Comparison of ENCODE assay signal across 17 mouse cellular contexts in genomic region chr15:30827424-30828263, GRCm38 (mm10).
DNase-seq lines count a peak whose midpoint lies in the region; ATAC-seq and TF ChIP-seq lines count a peak whose summit lies in the region.
"Had no signal": no experiment of that assay in that cellular context is flagged by ENCODE, and none has a peak within 500 bp of the region (broad histone marks: within the 10 kb centered on the region; RNA-seq: fewer than 3 reads in every experiment).

No protein-coding gene starts in this region.

- ATAC-seq in hindbrain, embryonic 15.5 days (ENCODE audit: low FRiP score, low read depth), result peak; percentile 69
- peak; percentile 35; the same call in 1 of the 2 replicates for ATAC-seq in midbrain, embryonic 11.5 days (ENCODE audit: low FRiP score)
- ATAC-seq in lung, postnatal 0 days, result no peak
- ATAC-seq: inflammation-experienced regulatory T-cells, adult 6 months had no signal

- WGBS in hindbrain, embryonic 15.5 days, result 66% methylated on average over 17 of the region's 17 CpGs
- 79% methylated on average over 17 of the region's 17 CpGs for WGBS in midbrain, embryonic 11.5 days
- WGBS in lung, postnatal 0 days, result 83% methylated on average over 17 of the region's 17 CpGs

- peak; percentile 22 to 37 for DNase-seq in left cerebral cortex, postnatal 14 days (ENCODE audit: low spot score in 2 of 2)
- no peak for DNase-seq in left cerebral cortex, adult 11 months (ENCODE audit: low spot score)
- DNase-seq in midbrain, embryonic 11.5 days (ENCODE audit: low spot score, missing footprints), result no peak
- DNase-seq in retina, postnatal 1 day, result no peak
- DNase-seq in B cell, adult 2 months, result no peak
- no peak for DNase-seq in lung, postnatal 0 days (ENCODE audit: low spot score)
- no peak for DNase-seq in spleen, postnatal 14 days (ENCODE audit: low spot score in 2 of 2)
- DNase-seq: cerebellum, adult 9-11 months; kidney, postnatal 10 days; liver, embryonic 13.5 days; lung, postnatal 14 days; thymus, adult 18-20 months had no signal

- H3K9ac ChIP-seq in hindbrain, embryonic 15.5 days, result no peak overlapping the region
- H3K9ac ChIP-seq in midbrain, embryonic 11.5 days (ENCODE audit: low read length), result no peak overlapping the region
- no peak overlapping the region for H3K9ac ChIP-seq in lung, postnatal 0 days (replicated peaks; ENCODE audit: low read depth)
- H3K9ac ChIP-seq: heart, embryonic 15.5 days; liver, embryonic 13.5 days had no signal

- H3K36me3 ChIP-seq in hindbrain, embryonic 15.5 days, result no peaks in the 10 kb centered on the region
- H3K36me3 ChIP-seq in midbrain, embryonic 11.5 days (ENCODE audit: control insufficient read depth, insufficient read depth, low read length), result no peaks in the 10 kb centered on the region
- H3K36me3 ChIP-seq in lung, postnatal 0 days (ENCODE audit: insufficient read depth, low read length), result no peaks in the 10 kb centered on the region
- H3K36me3 ChIP-seq: embryonic facial prominence, embryonic 10.5 days; G1E; heart, embryonic 15.5 days; liver, embryonic 13.5 days had no signal

- H3K4me1 ChIP-seq in hindbrain, embryonic 15.5 days (replicated peaks), result peaks cover 8% of the 10 kb centered on the region; the same call in 1 of the 2 replicates
- H3K4me1 ChIP-seq in midbrain, embryonic 11.5 days (ENCODE audit: control insufficient read depth, insufficient read depth, low read length), result no peaks in the 10 kb centered on the region
- H3K4me1 ChIP-seq in lung, postnatal 0 days (ENCODE audit: insufficient read depth, low read depth, low read length), result no peaks in the 10 kb centered on the region
- H3K4me1 ChIP-seq: heart, embryonic 15.5 days; liver, embryonic 13.5 days had no signal

- no peaks in the 10 kb centered on the region for H3K27me3 ChIP-seq in hindbrain, embryonic 15.5 days
- no peaks in the 10 kb centered on the region for H3K27me3 ChIP-seq in midbrain, embryonic 11.5 days (ENCODE audit: control insufficient read depth, insufficient read depth, low read length)
- H3K27me3 ChIP-seq in lung, postnatal 0 days (replicated peaks; ENCODE audit: insufficient read depth, low read length), result no peaks in the 10 kb centered on the region
- H3K27me3 ChIP-seq: heart, embryonic 15.5 days; liver, embryonic 13.5 days had no signal

- peak overlapping the region; percentile 64; the same call in 1 of the 2 replicates for H3K27ac ChIP-seq in hindbrain, embryonic 15.5 days (replicated peaks)
- H3K27ac ChIP-seq in midbrain, embryonic 11.5 days (ENCODE audit: low read depth, low read length), result no peak overlapping the region
- no peak overlapping the region for H3K27ac ChIP-seq in lung, postnatal 0 days (ENCODE audit: low read length)
- H3K27ac ChIP-seq: embryonic facial prominence, embryonic 10.5 days; heart, embryonic 15.5 days; liver, embryonic 13.5 days had no signal

- no peaks in the 10 kb centered on the region for H3K9me3 ChIP-seq in hindbrain, embryonic 15.5 days
- no peaks in the 10 kb centered on the region for H3K9me3 ChIP-seq in midbrain, embryonic 11.5 days (ENCODE audit: control insufficient read depth, low read length)
- no peaks in the 10 kb centered on the region for H3K9me3 ChIP-seq in lung, postnatal 0 days (ENCODE audit: low read length)
- H3K9me3 ChIP-seq: embryonic facial prominence, embryonic 10.5 days; G1E; heart, embryonic 15.5 days; liver, embryonic 13.5 days had no signal

- no peak overlapping the region for H3K4me2 ChIP-seq in hindbrain, embryonic 15.5 days
- H3K4me2 ChIP-seq in midbrain, embryonic 11.5 days, result no peak overlapping the region
- no peak overlapping the region for H3K4me2 ChIP-seq in lung, postnatal 0 days (replicated peaks; ENCODE audit: low read depth, low read length)
- H3K4me2 ChIP-seq: heart, embryonic 15.5 days; liver, embryonic 13.5 days had no signal

- no peak for TF ChIP-seq CTCF in lung, postnatal 0 days (IDR thresholded peaks at IDR 0.05)

- no peak overlapping the region for H3K4me3 ChIP-seq in hindbrain, embryonic 15.5 days
- H3K4me3 ChIP-seq in midbrain, embryonic 11.5 days (ENCODE audit: low read depth, low read length), result no peak overlapping the region
- no peak overlapping the region for H3K4me3 ChIP-seq in lung, postnatal 0 days (ENCODE audit: low read depth, low read length)
- H3K4me3 ChIP-seq: embryonic facial prominence, embryonic 10.5 days; heart, embryonic 15.5 days; liver, embryonic 13.5 days had no signal

- intact Hi-C loops in left cerebral cortex, postnatal 14 days (cut with DNase I), result no loop called here

- no peak for TF ChIP-seq EP300 in lung, postnatal 0 days (IDR thresholded peaks at IDR 0.05)

Comparison
In these comparisons a context has a peak if more than half of its experiments do, and no peak if none do; other contexts are left out.
1. DNase-seq: peak in left cerebral cortex, postnatal 14 days (2 of 2); none in left cerebral cortex, adult 11 months (single experiment), midbrain, embryonic 11.5 days (single experiment), retina, postnatal 1 day (single experiment), B cell, adult 2 months (0 of 2), lung, postnatal 0 days (single experiment) and spleen, postnatal 14 days (0 of 2).